Mouse (Mus musculus) liver, embryonic 14.5 days (tissue): Measurements from ENCODE around the gene Glrx.

Experiments
- CTCF ChIP-seq: IDR thresholded peaks from 2 replicates; pipeline ENCODE4 v1.5.1; 2016; ENCODE audit warnings: antibody characterized with exemption, low read depth, control low read depth
- EP300 ChIP-seq: IDR thresholded peaks from 2 replicates; pipeline ENCODE4 v1.6.1; 2016; ENCODE audit warnings: antibody characterized with exemption, low read depth

DNA sequence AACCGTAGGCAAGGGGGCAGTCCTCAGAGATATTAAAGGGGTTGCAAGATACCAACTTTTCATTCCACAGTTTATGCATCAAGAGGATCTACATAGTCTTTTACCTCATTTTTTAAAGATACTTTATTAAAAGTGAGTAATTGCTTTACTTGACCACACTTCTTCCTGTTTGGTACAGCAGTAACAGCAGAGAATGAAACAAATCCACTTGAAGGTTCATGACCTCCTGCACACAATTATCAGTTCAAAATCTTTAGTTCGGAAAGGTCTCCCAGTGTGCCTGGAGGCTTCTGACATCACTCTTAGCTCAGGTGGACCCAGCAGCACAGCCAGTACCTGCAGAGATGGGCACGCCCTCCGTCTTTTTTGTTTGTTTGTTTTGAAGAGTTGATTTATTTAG lies 12.4 kb downstream of the Glrx start:
- TF ChIP-seq CTCF: no peak
- no peak for TF ChIP-seq EP300
